Mouse (Mus musculus): ENCODE results near the gene Pprc1. TPM values are rescaled to one million over a fixed set of nuclear protein-coding genes. Genes with fewer than 3 reads are reported as not detected.

Gene Pprc1
- polyA plus RNA-seq, 1 experiment from 2014 or later = 30.3 TPM

DNA sequence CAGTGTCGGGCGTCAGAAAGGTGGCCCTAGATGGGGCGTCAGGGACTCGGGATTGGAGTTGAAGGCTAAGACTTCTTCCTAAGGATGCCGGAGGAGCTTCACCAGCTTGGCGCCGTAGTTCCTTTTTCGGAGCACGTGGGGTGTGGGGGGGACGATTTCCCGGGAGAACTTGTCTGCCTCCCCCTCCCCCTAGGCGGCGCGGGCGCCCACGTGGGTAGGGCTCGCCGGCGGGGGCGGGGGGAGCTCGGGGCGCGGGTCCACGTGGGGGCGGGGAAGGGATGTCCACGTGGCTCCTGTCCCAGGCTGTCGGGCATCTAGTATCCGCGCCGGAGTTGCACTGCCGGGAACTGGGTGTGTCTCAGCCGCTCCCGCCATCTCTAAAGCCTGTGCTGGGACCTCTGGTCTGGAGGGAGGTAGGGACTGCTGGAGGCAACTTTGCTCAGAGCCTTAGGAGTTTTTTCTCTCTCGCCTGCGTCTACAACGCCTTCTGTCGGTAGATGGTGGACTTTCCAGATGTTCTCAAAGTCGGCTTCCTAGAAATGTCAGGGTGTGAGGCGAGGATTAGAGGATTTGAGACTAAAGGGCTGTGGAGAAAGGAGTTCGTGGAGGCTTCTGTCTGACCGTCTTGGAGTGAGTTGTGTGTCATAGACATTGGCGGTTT is 12.4 kb downstream of the Pprc1 start:
- Histone ChIP-seq H3K27me3 (ENCODE audit: control insufficient read depth, insufficient read depth, low read length) (no peaks in the 10 kb centered on the region), H3K4me3 (replicated peaks; ENCODE audit: low read length) (peak overlapping the region; percentile 68), H3K9me3 (replicated peaks; ENCODE audit: control insufficient read depth, low read length) (no peaks in the 10 kb centered on the region), H3K4me2 (ENCODE audit: low read depth, low read length) (peak overlapping the region; percentile 56), H3K36me3 (ENCODE audit: control insufficient read depth, insufficient read depth, low read length) (no peaks in the 10 kb centered on the region), H3K4me1 (ENCODE audit: control insufficient read depth, insufficient read depth, low read length) (peaks cover 21% of the 10 kb centered on the region), H3K9ac (ENCODE audit: low read length) (peak overlapping the region; percentile 88), H3K27ac (ENCODE audit: low read length) (peak overlapping the region; percentile 94)
- WGBS = under 1% methylated on average over 41 of the region's 42 CpGs
- peak; percentile 85 for ATAC-seq (ENCODE audit: insufficient read depth, low FRiP score)

DNA sequence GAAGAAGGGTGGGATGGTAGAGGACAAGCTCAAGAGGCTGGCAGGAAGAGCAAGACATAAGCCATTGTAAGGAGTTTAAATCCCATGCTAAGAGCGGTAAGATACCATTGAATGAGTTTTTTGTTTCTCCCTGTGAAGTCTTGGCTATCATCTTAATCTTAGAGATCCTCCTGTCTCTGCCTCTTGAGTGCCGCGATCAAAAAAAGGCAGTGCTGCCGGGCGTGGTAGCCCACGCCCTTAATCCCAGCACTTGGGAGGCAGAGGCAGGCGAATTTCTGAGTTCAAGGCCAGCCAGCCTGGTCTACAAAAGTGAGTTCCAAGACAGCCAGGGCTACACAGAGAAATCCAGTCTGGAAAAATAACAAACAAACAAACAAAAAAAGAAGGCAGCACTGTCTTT is 13.8 kb downstream of the Pprc1 start:
- H3K4me3 ChIP-seq (replicated peaks; ENCODE audit: low read length) = peak overlapping the region; percentile 68; the same call in 1 of the 2 replicates
- H3K27ac ChIP-seq (ENCODE audit: low read length) = no peak overlapping the region
- peaks cover 21% of the 10 kb centered on the region for H3K4me1 ChIP-seq (ENCODE audit: control insufficient read depth, insufficient read depth, low read length)
- peak overlapping the region; percentile 56 for H3K4me2 ChIP-seq (ENCODE audit: low read depth, low read length)
- H3K9me3 ChIP-seq (replicated peaks; ENCODE audit: control insufficient read depth, low read length) = no peaks in the 10 kb centered on the region
- H3K27me3 ChIP-seq (ENCODE audit: control insufficient read depth, insufficient read depth, low read length) = no peaks in the 10 kb centered on the region
- no peak for ATAC-seq (ENCODE audit: insufficient read depth, low FRiP score)
- no peak overlapping the region for H3K9ac ChIP-seq (ENCODE audit: low read length)
- no peaks in the 10 kb centered on the region for H3K36me3 ChIP-seq (ENCODE audit: control insufficient read depth, insufficient read depth, low read length)
- WGBS = 95% methylated on average over 7 of the region's 7 CpGs

DNA sequence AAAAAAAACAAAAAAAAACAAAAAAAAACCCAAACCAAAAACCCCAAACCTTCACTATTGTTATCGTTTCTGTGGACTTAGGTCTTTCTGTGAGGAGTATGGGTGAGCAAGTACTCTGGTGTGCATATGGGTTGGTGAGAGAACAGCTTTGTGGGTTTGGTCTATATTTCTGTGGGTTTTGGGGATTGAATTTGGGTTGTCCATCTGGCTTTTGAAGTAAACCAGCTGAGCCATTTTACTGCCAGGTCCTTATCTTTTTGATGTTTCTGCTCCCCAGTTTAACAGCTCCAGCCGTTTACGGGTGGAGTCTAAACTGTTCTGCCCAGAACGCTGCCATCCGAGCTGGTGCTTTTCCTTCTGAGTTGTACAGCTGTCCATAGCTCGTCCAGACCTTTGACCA is 16.2 kb downstream of the Pprc1 start:
- H3K4me1 ChIP-seq (ENCODE audit: control insufficient read depth, insufficient read depth, low read length) = peaks cover 21% of the 10 kb centered on the region
- ATAC-seq (ENCODE audit: insufficient read depth, low FRiP score) = no peak
- H3K4me3 ChIP-seq (replicated peaks; ENCODE audit: low read length) = no peak overlapping the region
- H3K27me3 ChIP-seq (ENCODE audit: control insufficient read depth, insufficient read depth, low read length) = no peaks in the 10 kb centered on the region
- H3K9ac ChIP-seq (ENCODE audit: low read length) = no peak overlapping the region
- no peak overlapping the region for H3K27ac ChIP-seq (ENCODE audit: low read length)
- peaks cover 10% of the 10 kb centered on the region; the same call in 1 of the 2 replicates for H3K36me3 ChIP-seq (ENCODE audit: control insufficient read depth, insufficient read depth, low read length)
- H3K4me2 ChIP-seq (ENCODE audit: low read depth, low read length) = no peak overlapping the region
- no peaks in the 10 kb centered on the region for H3K9me3 ChIP-seq (replicated peaks; ENCODE audit: control insufficient read depth, low read length)
- 66% methylated on average over 6 of the region's 6 CpGs for WGBS

DNA sequence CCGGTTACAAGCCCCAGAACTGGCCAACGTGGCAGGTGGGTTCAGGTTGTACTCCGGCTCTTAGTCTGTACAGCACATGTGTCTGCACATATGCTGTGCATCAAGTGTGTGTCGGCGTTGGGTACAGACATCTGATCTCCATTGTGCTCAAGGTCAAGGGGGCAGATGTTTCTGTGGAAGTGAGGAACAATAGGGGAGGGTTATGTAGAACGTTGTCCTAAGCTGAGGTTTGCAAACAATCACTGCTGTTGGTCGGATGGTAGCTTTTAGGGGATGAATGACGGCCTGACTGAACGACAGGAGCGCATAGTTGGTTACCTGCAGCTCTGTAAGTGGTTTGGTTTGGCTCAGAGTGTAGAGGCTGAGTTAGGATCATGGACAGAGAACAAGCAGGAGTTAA is 23.4 kb downstream of the Pprc1 start:
- H3K4me2 ChIP-seq (ENCODE audit: low read depth, low read length) = no peak overlapping the region
- ATAC-seq (ENCODE audit: insufficient read depth, low FRiP score) = no peak
- H3K4me1 ChIP-seq (ENCODE audit: control insufficient read depth, insufficient read depth, low read length) = no peaks in the 10 kb centered on the region
- no peaks in the 10 kb centered on the region for H3K9me3 ChIP-seq (replicated peaks; ENCODE audit: control insufficient read depth, low read length)
- no peak overlapping the region for H3K27ac ChIP-seq (ENCODE audit: low read length)
- peaks cover 29% of the 10 kb centered on the region for H3K36me3 ChIP-seq (ENCODE audit: control insufficient read depth, insufficient read depth, low read length)
- WGBS = 78% methylated on average over 10 of the region's 10 CpGs
- no peak overlapping the region for H3K4me3 ChIP-seq (replicated peaks; ENCODE audit: low read length)
- H3K27me3 ChIP-seq (ENCODE audit: control insufficient read depth, insufficient read depth, low read length) = no peaks in the 10 kb centered on the region
- no peak overlapping the region for H3K9ac ChIP-seq (ENCODE audit: low read length)

DNA sequence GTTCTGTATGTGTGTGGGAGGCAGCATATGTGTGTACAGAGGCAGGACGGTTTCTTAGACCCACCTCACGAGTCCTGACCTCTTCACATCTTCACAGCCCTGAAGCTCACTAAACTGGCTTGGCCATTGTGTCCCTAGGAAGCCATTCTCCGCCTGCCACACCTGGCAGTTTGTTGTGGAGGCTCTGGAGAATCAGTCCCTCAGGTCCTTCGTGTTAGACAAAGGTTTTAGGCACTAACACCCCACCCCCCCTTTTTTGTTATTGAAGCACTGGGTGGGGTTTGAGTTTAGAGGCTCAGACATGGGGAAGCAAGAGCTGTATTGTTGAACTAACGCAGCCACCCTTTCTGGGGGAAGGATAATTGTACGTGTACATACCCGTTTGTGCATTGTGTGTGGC is 28.6 kb downstream of the Pprc1 start:
- H3K4me2 ChIP-seq (ENCODE audit: low read depth, low read length) = no peak overlapping the region
- H3K4me1 ChIP-seq (ENCODE audit: control insufficient read depth, insufficient read depth, low read length) = peaks cover 13% of the 10 kb centered on the region
- H3K27me3 ChIP-seq (ENCODE audit: control insufficient read depth, insufficient read depth, low read length) = no peaks in the 10 kb centered on the region
- H3K36me3 ChIP-seq (ENCODE audit: control insufficient read depth, insufficient read depth, low read length) = peaks cover 15% of the 10 kb centered on the region
- no peaks in the 10 kb centered on the region for H3K9me3 ChIP-seq (replicated peaks; ENCODE audit: control insufficient read depth, low read length)
- no peak overlapping the region for H3K4me3 ChIP-seq (replicated peaks; ENCODE audit: low read length)
- 76% methylated on average over 7 of the region's 7 CpGs for WGBS
- H3K9ac ChIP-seq (ENCODE audit: low read length) = no peak overlapping the region
- no peak for ATAC-seq (ENCODE audit: insufficient read depth, low FRiP score)
- no peak overlapping the region for H3K27ac ChIP-seq (ENCODE audit: low read length)

DNA sequence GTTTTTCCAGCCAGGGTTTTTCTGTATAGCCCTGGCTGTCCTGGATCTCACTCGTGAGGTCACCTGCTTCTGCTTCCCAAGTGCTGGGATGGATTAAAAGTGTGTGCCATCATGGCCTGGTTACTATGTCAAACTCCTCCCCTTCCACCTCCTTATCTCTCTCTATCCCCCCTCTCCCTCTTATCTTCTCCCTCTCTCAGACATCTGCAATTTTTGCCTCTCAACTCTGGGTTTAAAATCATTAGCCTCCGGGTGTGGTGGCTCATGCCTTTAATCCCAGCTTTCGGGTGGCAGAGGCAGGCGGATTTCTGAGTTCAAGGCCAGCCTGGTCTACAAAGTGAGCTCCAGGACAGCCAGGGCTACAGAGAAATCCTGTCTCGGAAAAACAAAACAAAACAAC is 29.6 kb downstream of the Pprc1 start:
- H3K4me1 ChIP-seq (ENCODE audit: control insufficient read depth, insufficient read depth, low read length) = peaks cover 13% of the 10 kb centered on the region
- ATAC-seq (ENCODE audit: insufficient read depth, low FRiP score) = no peak
- whole genome bisulfite sequencing = 88% methylated on average over 5 of the region's 5 CpGs
- no peak overlapping the region for H3K9ac ChIP-seq (ENCODE audit: low read length)
- H3K4me2 ChIP-seq (ENCODE audit: low read depth, low read length) = no peak overlapping the region
- peaks cover 10% of the 10 kb centered on the region for H3K36me3 ChIP-seq (ENCODE audit: control insufficient read depth, insufficient read depth, low read length)
- no peaks in the 10 kb centered on the region for H3K9me3 ChIP-seq (replicated peaks; ENCODE audit: control insufficient read depth, low read length)
- no peak overlapping the region for H3K27ac ChIP-seq (ENCODE audit: low read length)
- H3K27me3 ChIP-seq (ENCODE audit: control insufficient read depth, insufficient read depth, low read length) = no peaks in the 10 kb centered on the region
- no peak overlapping the region for H3K4me3 ChIP-seq (replicated peaks; ENCODE audit: low read length)

DNA sequence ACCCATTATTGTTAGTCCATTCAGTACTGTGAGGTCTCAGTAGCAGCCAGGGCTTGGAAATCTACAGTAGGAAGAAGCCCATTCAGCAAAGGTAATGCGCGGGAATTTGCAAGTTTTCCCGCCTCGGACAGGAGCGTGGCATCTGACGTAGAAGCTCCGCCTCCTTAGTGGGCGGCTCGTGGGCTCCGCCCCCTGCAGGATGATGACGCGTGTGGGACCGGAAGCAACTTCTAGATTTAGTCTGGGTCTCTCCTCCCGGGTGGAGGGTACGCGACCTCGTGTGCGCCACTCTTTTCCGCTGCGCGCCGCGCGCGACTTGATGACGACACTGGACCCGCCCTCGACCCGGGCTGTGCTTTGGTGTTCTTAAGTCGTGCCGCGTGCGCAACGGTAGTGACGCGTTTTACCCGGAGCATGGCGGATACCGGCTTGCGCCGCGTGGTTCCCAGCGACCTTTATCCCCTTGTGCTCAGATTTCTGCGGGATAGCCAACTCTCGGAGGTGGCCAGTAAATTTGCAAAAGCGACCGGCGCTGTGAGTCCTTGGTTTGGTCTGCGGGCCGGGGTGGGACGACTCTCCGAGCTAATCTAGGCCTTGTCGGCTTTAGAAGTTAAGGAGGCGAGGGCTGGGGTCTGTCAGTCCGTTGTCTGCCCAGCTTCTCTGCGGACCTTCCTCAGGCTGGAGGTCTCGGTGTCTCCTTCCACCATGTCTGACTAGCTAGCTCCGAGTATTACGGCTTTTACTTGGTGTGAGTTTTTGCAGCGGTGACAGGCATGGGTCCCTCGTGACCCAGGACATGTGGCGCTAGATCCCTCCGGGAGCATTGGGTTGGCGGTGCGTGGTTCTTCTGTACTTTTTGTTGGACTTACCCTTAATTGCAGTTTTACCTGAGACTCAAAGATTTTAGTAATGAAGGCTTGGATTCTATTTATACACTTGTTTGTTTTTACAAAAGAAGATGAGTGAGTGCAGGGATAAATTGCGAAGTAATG is 31.2 kb downstream of the Pprc1 start, which contains the start of gene Nolc1:
Gene Nolc1, plus strand, starts transcription at position 248 of the 992 bp plus-strand sequence.
- under 1% methylated on average over 66 of the region's 66 CpGs for WGBS
- Histone ChIP-seq H3K4me1 (ENCODE audit: control insufficient read depth, insufficient read depth, low read length) (peaks cover 13% of the 10 kb centered on the region), H3K9me3 (replicated peaks; ENCODE audit: control insufficient read depth, low read length) (no peaks in the 10 kb centered on the region), H3K27me3 (ENCODE audit: control insufficient read depth, insufficient read depth, low read length) (no peaks in the 10 kb centered on the region), H3K9ac (ENCODE audit: low read length) (peak within 1 kb of the TSS; percentile 74), H3K36me3 (ENCODE audit: control insufficient read depth, insufficient read depth, low read length) (peaks cover 9% of the 10 kb centered on the region; the same call in 1 of the 2 replicates), H3K4me3 (replicated peaks; ENCODE audit: low read length) (peak within 1 kb of the TSS; percentile 76), H3K27ac (ENCODE audit: low read length) (peak within 1 kb of the TSS; percentile 60; the same call in 1 of the 2 replicates), H3K4me2 (ENCODE audit: low read depth, low read length) (peak within 1 kb of the TSS; percentile 77)
- ATAC-seq (ENCODE audit: insufficient read depth, low FRiP score) = peak; percentile 99

DNA sequence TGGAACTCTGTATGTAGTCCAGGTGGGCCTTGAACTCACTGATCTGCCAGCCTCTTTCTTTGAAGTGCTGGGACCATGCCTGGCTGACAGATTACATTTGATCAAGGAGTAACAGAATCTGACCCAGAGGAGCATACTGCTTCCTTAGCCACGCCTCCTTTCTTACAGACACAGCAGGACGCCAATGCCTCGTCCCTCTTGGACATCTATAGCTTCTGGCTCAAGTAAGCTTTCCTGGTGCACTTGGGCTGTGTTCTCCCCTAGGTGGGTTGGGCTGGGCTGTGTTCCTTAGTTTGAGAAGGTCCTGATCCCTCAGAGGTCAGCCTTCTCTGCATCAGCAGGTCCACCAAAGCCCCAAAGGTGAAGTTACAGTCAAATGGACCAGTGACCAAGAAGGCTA is 33.8 kb downstream of the Pprc1 start:
- H3K27ac ChIP-seq (ENCODE audit: low read length) = no peak overlapping the region
- peaks cover 21% of the 10 kb centered on the region for H3K36me3 ChIP-seq (ENCODE audit: control insufficient read depth, insufficient read depth, low read length)
- no peak for ATAC-seq (ENCODE audit: insufficient read depth, low FRiP score)
- 70% methylated on average over 3 of the region's 3 CpGs for WGBS
- H3K9ac ChIP-seq (ENCODE audit: low read length) = no peak overlapping the region
- H3K27me3 ChIP-seq (ENCODE audit: control insufficient read depth, insufficient read depth, low read length) = no peaks in the 10 kb centered on the region
- H3K4me2 ChIP-seq (ENCODE audit: low read depth, low read length) = no peak overlapping the region
- no peaks in the 10 kb centered on the region for H3K9me3 ChIP-seq (replicated peaks; ENCODE audit: control insufficient read depth, low read length)
- H3K4me1 ChIP-seq (ENCODE audit: control insufficient read depth, insufficient read depth, low read length) = peaks cover 13% of the 10 kb centered on the region
- H3K4me3 ChIP-seq (replicated peaks; ENCODE audit: low read length) = no peak overlapping the region

DNA sequence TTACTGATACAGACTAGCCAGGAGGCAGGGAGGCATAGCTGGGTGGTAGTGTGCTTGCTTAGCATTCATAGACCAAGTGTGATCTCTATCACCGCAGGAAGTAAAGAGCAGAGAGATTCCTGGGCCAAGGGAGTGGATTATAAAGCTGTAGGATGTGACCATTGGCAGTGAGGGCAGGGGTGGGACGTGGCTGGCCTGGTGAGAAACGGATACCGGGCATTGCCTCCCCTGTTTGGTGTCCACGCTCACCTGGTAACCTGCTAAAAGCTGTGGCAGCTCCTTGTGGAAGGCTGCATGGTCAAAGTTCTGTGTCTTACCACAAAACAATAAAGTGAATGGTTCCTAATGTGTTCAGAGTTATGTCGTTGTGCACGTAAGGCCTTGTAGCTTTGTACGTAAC is 40.5 kb downstream of the Pprc1 start:
- H3K4me3 ChIP-seq (replicated peaks; ENCODE audit: low read length) = no peak overlapping the region
- H3K4me2 ChIP-seq (ENCODE audit: low read depth, low read length) = no peak overlapping the region
- H3K9ac ChIP-seq (ENCODE audit: low read length) = no peak overlapping the region
- WGBS = 96% methylated on average over 8 of the region's 8 CpGs
- H3K27me3 ChIP-seq (ENCODE audit: control insufficient read depth, insufficient read depth, low read length) = no peaks in the 10 kb centered on the region
- H3K36me3 ChIP-seq (ENCODE audit: control insufficient read depth, insufficient read depth, low read length) = peaks cover 38% of the 10 kb centered on the region
- H3K9me3 ChIP-seq (replicated peaks; ENCODE audit: control insufficient read depth, low read length) = no peaks in the 10 kb centered on the region
- no peak overlapping the region for H3K27ac ChIP-seq (ENCODE audit: low read length)
- no peaks in the 10 kb centered on the region for H3K4me1 ChIP-seq (ENCODE audit: control insufficient read depth, insufficient read depth, low read length)
- ATAC-seq (ENCODE audit: insufficient read depth, low FRiP score) = no peak
